Mouse (Mus musculus) T-helper 2 cell (primary cell): ENCODE results near the gene Pcyt1a.
"Not testable (repeated sequence)": the region's sequence is repeated elsewhere in the genome, so short reads cannot be mapped to it uniquely, and the experiment has no call there.

Experiments
- in situ Hi-C: fragments of 300-600 bp; cut with MboI, MseI; formaldehyde crosslinking; loops from one replicate; pipeline ENCODE4 v1.15.1; 2025; ENCODE audit warnings: high pct_unique_total_duplicates

Gene Pcyt1a

GRCm38 (mm10) chr16:32469404-32470105 lies 38.8 kb downstream of the Pcyt1a start:
- in situ Hi-C loops: loop anchor here (10.0 kb wide), 2 partner anchors 55 to 885 kb away; no protein-coding TSS in a partner anchor

- in situ Hi-C loops: no loop called here
Measured at GRCm38 (mm10) chr16:32472276-32473015, 41.7 kb downstream of the Pcyt1a start.

GRCm38 (mm10) chr16:32477315-32477714 lies 46.6 kb downstream of the Pcyt1a start:
- in situ Hi-C loops: no loop called here

- in situ Hi-C loops: no loop called here
Measured at GRCm38 (mm10) chr16:32479415-32479814, 48.7 kb downstream of the Pcyt1a start.

- in situ Hi-C loops: no loop called here
Measured at GRCm38 (mm10) chr16:32484431-32484871, 53.7 kb downstream of the Pcyt1a start.

DNA sequence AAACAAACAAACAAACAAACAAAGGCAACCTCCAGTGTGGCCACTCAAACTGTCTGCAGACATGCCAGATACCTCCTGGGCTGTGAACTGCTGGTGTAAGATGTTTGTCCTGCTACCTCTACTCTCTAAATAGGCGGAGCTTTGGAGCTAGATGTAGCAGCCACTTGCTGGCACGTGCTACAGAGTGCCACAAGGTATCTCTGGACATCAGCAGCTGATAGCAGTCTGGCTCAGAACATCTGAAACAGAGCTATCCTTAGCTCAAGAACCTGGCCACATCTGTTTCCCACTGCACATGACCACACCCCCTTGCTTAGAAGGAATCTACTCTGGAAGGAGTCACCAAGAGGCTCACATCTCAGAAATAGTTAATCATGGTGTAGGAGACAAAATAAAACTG lies 54.5 kb downstream of the Pcyt1a start:
- in situ Hi-C loops: no loop called here

DNA sequence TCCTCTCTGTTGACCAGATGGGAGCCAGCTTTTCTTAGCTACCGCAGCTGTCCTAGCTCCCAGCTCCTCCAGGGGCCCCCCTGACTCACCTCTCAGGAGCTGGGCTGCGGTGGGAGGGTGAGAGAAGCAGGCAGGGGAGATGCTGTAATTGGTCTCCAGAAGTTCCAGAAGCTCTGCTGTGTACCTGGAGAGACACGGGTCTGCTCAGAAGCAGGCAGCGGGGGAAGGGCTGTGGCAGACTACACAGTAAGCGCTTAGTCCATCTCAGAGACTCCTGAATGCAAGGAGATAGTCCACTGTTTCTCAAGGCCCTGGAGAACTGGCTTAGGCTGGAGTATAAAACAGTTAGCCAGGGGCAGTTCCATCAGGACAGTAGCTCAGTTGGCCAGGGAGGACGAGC lies 55.3 kb downstream of the Pcyt1a start:
- in situ Hi-C loops: no loop called here

GRCm38 (mm10) chr16:32487234-32488111 lies 56.8 kb downstream of the Pcyt1a start, which contains the start of gene Slc51a:
Gene Slc51a, minus strand, starts transcription at chr16:32487879.
- in situ Hi-C loops: no loop called here

DNA sequence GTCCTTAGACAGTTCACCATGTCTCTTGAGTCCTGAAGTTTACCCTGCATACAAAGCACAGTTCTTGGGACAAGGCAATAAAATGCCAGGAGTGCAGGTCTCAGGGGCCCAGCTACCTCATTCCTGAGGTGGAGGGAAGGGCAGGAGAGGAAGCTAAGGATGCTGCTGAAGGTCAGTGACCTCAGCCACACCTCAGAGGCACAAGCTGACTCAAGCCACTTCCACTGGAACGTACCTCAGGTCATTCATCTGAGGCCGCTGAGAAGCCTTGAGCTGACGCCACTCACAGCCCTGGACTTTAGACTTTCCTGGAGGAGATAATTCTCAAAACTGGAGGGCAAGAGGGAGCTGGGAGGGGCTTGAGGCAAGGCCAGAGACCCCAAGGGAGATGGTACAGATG lies 58.2 kb downstream of the Pcyt1a start:
- in situ Hi-C loops: no loop called here

- in situ Hi-C loops: not testable (repeated sequence)
Measured at GRCm38 (mm10) chr16:32494371-32494770, 63.6 kb downstream of the Pcyt1a start.

DNA sequence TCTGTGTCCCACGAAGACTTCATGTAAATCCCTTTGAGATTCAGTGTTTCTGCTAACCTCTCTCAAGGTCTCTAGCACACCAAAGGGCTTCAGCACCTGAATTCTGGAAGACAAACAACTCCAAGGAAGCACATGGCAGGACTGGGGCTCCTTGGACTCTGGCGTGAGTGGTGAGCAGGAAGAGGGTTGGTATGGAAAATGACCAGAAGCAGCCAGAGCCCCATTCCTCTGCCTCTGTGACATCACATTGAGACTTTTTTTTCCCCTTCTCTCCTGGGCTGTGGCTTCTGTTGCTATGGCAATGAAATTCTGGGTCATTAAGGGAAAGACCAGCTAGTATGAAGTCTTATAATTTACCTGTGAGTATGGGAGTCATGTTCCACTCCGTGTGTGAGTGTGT lies 65.2 kb downstream of the Pcyt1a start, which contains the start of gene Zdhhc19:
Zdhhc19 (plus strand) TSS at position 301 of the 400 bp plus-strand sequence.
- in situ Hi-C loops: no loop called here

DNA sequence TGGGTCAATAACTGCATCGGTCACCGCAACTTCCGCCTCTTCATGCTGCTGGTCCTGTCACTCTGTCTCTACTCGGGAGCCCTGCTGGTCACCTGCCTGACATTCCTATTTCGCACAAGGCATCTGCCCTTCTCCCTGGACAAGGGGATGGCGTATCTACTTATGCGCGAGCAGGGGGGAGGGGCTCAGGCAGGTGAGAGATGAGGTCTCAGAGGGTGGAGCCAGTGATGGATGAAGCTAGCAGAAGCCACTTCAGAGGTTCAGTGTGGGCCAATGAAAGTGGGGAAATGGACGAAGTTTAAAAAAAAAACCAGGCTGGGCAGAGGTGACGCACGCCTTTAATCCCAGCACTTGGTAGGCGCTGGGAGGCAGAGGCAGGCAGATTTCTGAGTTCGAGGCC lies 68.3 kb downstream of the Pcyt1a start:
- in situ Hi-C loops: no loop called here

- in situ Hi-C loops: loop anchor here (10.0 kb wide), 1 partner anchor 135 kb away; no protein-coding TSS in a partner anchor
Measured at GRCm38 (mm10) chr16:32499430-32500037, 68.8 kb downstream of the Pcyt1a start.

- in situ Hi-C loops: loop anchor here (10.0 kb wide), 1 partner anchor 133 kb away; no protein-coding TSS in a partner anchor
Measured at GRCm38 (mm10) chr16:32501459-32501858, 70.7 kb downstream of the Pcyt1a start.

- in situ Hi-C loops: loop anchor here (10.0 kb wide), 1 partner anchor 132 kb away; no protein-coding TSS in a partner anchor
Measured at GRCm38 (mm10) chr16:32502621-32503335, 72.1 kb downstream of the Pcyt1a start.

DNA sequence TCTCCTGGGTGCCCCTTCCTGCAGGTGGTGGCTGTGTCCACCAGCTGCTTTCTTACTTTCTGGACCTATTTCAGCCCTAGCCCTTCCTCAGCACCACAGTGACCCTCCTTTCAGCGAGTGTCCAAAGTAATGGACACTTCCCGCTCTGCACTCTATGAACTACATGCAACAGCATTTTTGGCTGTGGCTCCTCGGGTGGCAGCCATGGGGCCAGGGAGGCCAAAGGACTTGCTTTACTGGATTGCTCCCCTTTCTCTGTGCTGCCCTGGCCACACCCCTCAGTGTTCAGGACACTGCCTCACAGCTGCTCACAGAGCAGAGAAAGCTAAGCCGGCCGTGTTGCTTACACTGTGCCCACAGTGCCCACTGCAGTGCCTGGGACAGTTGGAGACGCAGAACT lies 72.9 kb downstream of the Pcyt1a start:
- in situ Hi-C loops: loop anchor here (10.0 kb wide), 1 partner anchor 131 kb away; no protein-coding TSS in a partner anchor

- in situ Hi-C loops: loop anchor here (5.0 to 10.0 kb wide), 2 partner anchors 129 to 171 kb away; no protein-coding TSS in a partner anchor
Measured at GRCm38 (mm10) chr16:32506298-32506697, 75.6 kb downstream of the Pcyt1a start.

DNA sequence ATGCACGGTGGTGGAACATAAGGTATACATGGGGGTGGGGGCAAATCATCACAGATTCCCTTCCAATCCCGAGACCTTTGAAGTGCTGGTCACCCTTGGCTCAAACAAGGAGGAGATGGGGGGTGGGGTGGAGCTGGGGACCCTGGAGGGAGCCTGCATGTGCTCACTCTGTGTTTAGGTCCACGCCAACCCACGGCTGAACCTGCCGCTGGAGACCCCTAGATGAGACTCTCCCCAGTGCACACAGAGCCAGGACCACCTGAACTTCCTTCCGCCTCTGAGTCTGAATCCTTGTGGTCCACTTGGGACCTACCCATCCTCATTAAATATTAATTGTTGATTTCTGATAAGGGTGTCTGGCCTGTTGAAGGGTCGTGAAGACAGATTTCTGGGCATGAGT lies 76.1 kb downstream of the Pcyt1a start:
- in situ Hi-C loops: loop anchor here (5.0 to 10.0 kb wide), 2 partner anchors 128 to 170 kb away; no protein-coding TSS in a partner anchor

- in situ Hi-C loops: loop anchor here (5.0 to 10.0 kb wide), 2 partner anchors 127 to 170 kb away; no protein-coding TSS in a partner anchor
Measured at GRCm38 (mm10) chr16:32507407-32507806, 76.7 kb downstream of the Pcyt1a start.

DNA sequence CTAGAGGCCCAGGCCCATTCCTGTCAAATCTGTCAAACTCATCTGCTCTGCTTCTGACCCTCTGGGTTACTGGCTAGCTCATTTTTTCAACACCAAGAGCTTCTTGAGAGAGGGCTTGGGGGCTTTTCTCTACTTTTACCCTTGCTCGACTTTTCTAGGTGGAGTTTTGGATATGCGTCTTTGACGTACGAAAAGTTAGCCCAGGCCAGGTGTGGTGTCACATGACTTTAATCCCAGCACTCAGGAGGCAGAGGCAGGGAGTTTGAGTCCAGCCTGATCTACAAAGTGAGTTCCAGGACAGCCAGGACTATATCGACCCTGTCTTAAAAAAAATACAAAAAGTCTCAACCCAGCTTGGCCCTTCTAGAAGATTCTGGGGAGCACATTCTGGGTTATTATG lies 77.3 kb downstream of the Pcyt1a start:
- in situ Hi-C loops: loop anchor here (5.0 to 10.0 kb wide), 2 partner anchors 127 to 169 kb away; no protein-coding TSS in a partner anchor
